Mouse (Mus musculus) lung, adult 2 months (tissue): ENCODE measurements around the gene Ddx25.

Experiments used
- CTCF ChIP-seq: fragments of 200-500 bp; IDR thresholded peaks from 2 replicates; pipeline ENCODE4 v1.5.1; 2011; ENCODE audit warnings: mild to moderate bottlenecking, low read length, control low read depth; ENCODE audit not compliant: insufficient read depth
- POLR2A ChIP-seq: fragments of 200-500 bp; IDR thresholded peaks from 2 replicates; pipeline ENCODE4 v1.6.1; 2011; ENCODE audit warnings: low read depth, mild to moderate bottlenecking, control low read depth, low read length, borderline replicate concordance; ENCODE audit errors: extremely low read depth

DNA sequence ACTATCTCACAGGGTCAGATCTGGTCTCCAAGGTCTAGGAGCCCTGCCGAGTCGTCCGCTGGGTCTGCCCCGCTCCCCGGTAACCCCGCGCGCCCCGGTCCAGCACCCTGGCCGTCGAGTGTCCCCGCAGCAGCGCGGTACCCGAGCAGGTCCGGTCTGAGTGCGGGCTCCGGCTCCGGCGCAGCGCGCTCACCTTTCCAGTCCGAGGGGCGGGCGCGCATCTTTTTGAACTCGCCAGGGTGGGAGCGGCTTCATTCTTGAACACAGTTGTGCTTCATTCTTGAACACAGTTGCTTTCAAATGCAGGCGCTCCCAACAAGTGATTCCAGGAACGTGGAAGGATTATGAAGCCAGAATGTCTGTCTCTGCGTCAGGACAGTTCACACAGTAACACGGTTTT, 16.1 kb upstream of the Ddx25 start:
- no peak for TF ChIP-seq CTCF
- no peak for TF ChIP-seq POLR2A
